Mouse (Mus musculus) stomach, embryonic 14.5 days (tissue): ENCODE measurements around the gene Dner. TPM values are rescaled to one million over a fixed set of nuclear protein-coding genes. Genes with fewer than 3 reads are reported as not detected.

ENCODE experiments used
- ATAC-seq: fragments of 200-750 bp; cut with Nextera tagmentation; 2 replicates; pipeline ENCODE4 v1.8.0; 2017; ENCODE audit warnings: low read depth, moderate TSS enrichment; ENCODE audit not compliant: insufficient number of reproducible peaks, insufficient read depth, low FRiP score
- H3K27ac ChIP-seq: fragments of 300-500 bp; sonication (generic); 2 replicates; pipeline ENCODE4 v1.5.1; 2014; ENCODE audit warnings: mild to moderate bottlenecking, low read length, moderate library complexity, mixed read lengths
- H3K27me3 ChIP-seq: fragments of 300-500 bp; sonication (generic); 2 replicates; pipeline ENCODE4 v1.6.1; 2014; ENCODE audit warnings: low read length, control low read depth, mixed read lengths; ENCODE audit not compliant: control insufficient read depth, insufficient read depth
- H3K36me3 ChIP-seq: fragments of 300-500 bp; sonication (generic); 2 replicates; pipeline ENCODE4 v1.6.1; 2014; ENCODE audit warnings: mild to moderate bottlenecking, control low read depth, low read length, moderate library complexity, mixed read lengths; ENCODE audit not compliant: control insufficient read depth, insufficient read depth
- H3K4me1 ChIP-seq: fragments of 300-500 bp; sonication (generic); 2 replicates; pipeline ENCODE4 v1.6.1; 2014; ENCODE audit warnings: low read length, control low read depth, mixed read lengths; ENCODE audit not compliant: control insufficient read depth, insufficient read depth
- H3K4me2 ChIP-seq: fragments of 300-500 bp; sonication (generic); replicated peaks from 2 replicates; pipeline ENCODE4 v1.6.1; 2014; ENCODE audit warnings: low read depth, low read length, control low read depth
- H3K4me3 ChIP-seq: fragments of 300-500 bp; sonication (generic); 2 replicates; pipeline ENCODE4 v1.5.1; 2014; ENCODE audit warnings: low read depth, low read length, control low read depth
- H3K9ac ChIP-seq: fragments of 300-500 bp; sonication (generic); replicated peaks from 2 replicates; pipeline ENCODE4 v1.6.1; 2014; ENCODE audit warnings: low read depth, mild to moderate bottlenecking, control low read depth, low read length, moderate library complexity, mixed read lengths
- H3K9me3 ChIP-seq: fragments of 300-500 bp; sonication (generic); 2 replicates; pipeline ENCODE4 v1.6.1; 2016; ENCODE audit warnings: low read depth, low read length, control low read depth; ENCODE audit not compliant: control insufficient read depth
- WGBS: fragments of 180-500 bp; shearing (Covaris S2); extraction: QIAGEN DNeasy Blood & Tissue Kit; methylation state at CpG from one replicate; pipeline ENCODE4 v1.1.7; 2014; 5-methylcytosine and 5-hydroxymethylcytosine counted together
- polyA plus RNA-seq: library from polyadenylated mRNA; unstranded; fragments of >200 nt; fragmentation: Nextera tagmentation; extraction: Ambion mirVana; gene quantifications from 2 replicates; pipeline ENCODE4 v1.2.1, GENCODE M21; 2014

Dner gene
- polyA plus RNA-seq, 1 experiment from 2014 or later = 3.6 TPM

GRCm38 (mm10) chr1:84619131-84619760, 76.8 kb downstream of the Dner start:
- H3K27ac ChIP-seq = no peak overlapping the region
- H3K4me3 ChIP-seq = no peak overlapping the region
- no peaks in the 10 kb centered on the region for H3K36me3 ChIP-seq
- H3K4me2 ChIP-seq = 0 out of 2 replicates have a peak overlapping the region, but pooled peaks have one; percentile 5
- H3K9ac ChIP-seq = no peak overlapping the region
- WGBS = 46% methylated on average over 16 of the region's 16 CpGs
- H3K9me3 ChIP-seq = no peaks in the 10 kb centered on the region
- no peaks in the 10 kb centered on the region for H3K27me3 ChIP-seq
- H3K4me1 ChIP-seq = no peaks in the 10 kb centered on the region
- no peak for ATAC-seq

DNA sequence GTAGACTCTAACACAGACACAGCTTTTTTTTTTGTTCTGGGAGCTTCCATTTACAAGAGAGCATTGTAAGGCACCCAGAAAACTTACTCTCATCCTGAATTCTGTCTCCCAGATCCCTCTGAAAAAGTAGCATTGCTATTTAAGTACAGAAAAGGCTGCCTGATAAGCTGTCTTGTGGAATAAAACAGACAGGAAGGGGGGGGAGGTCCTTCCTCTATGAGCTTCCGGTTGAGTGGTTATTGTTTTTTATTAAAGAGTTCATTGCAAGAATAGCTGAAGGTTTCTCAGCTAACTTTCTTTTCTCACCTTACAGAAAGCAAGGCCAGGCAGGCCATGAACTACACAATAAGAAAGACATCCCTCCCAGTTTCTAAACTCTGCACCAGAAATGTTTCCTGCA, 77.9 kb downstream of the Dner start:
- WGBS = 67% methylated on average over 1 of the region's 1 CpGs
- Histone ChIP-seq H3K9ac (no peak overlapping the region), H3K4me2 (no peak overlapping the region), H3K9me3 (no peaks in the 10 kb centered on the region), H3K36me3 (no peaks in the 10 kb centered on the region), H3K4me3 (no peak overlapping the region), H3K27ac (no peak overlapping the region), H3K27me3 (no peaks in the 10 kb centered on the region), H3K4me1 (no peaks in the 10 kb centered on the region)
- ATAC-seq = no peak

GRCm38 (mm10) chr1:84616133-84616532, 79.9 kb downstream of the Dner start:
- Histone ChIP-seq H3K27ac (no peak overlapping the region), H3K36me3 (no peaks in the 10 kb centered on the region), H3K4me3 (no peak overlapping the region), H3K9ac (no peak overlapping the region), H3K27me3 (no peaks in the 10 kb centered on the region), H3K4me1 (no peaks in the 10 kb centered on the region), H3K4me2 (no peak overlapping the region), H3K9me3 (no peaks in the 10 kb centered on the region)
- no peak for ATAC-seq

GRCm38 (mm10) chr1:84614596-84614995, 81.4 kb downstream of the Dner start:
- Histone ChIP-seq H3K4me1 (no peaks in the 10 kb centered on the region), H3K9ac (no peak overlapping the region), H3K27me3 (no peaks in the 10 kb centered on the region), H3K4me2 (no peak overlapping the region), H3K4me3 (no peak overlapping the region), H3K36me3 (no peaks in the 10 kb centered on the region), H3K27ac (no peak overlapping the region), H3K9me3 (no peaks in the 10 kb centered on the region)
- 79% methylated on average over 7 of the region's 7 CpGs for WGBS
- no peak for ATAC-seq

GRCm38 (mm10) chr1:84613119-84613518, 82.9 kb downstream of the Dner start:
- Histone ChIP-seq H3K36me3 (no peaks in the 10 kb centered on the region), H3K4me2 (no peak overlapping the region), H3K4me1 (no peaks in the 10 kb centered on the region), H3K4me3 (no peak overlapping the region), H3K27ac (no peak overlapping the region), H3K27me3 (no peaks in the 10 kb centered on the region), H3K9ac (no peak overlapping the region), H3K9me3 (no peaks in the 10 kb centered on the region)
- no peak for ATAC-seq
- WGBS = 79% methylated on average over 8 of the region's 8 CpGs

DNA sequence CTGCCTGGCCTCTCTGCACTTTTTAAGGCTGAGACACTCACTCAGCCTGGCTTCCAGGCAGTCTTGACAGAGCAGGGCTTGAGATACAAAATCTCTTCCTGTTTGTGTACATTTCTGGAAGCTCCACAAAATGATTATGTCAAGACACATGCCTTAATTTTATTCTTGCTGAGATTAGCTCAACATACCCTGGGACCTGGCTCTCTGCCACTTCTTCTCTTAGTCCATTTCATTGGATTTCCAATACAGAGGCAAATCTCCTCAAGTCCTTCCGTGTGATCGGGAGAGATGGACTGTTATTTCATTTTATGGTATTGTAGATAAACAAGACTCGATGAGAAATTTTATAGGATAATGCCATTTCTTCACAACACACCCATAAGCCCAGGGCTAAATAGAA, 84.7 kb downstream of the Dner start:
- Histone ChIP-seq H3K9me3 (no peaks in the 10 kb centered on the region), H3K4me3 (no peak overlapping the region), H3K27me3 (no peaks in the 10 kb centered on the region), H3K4me2 (no peak overlapping the region), H3K36me3 (no peaks in the 10 kb centered on the region), H3K27ac (no peak overlapping the region), H3K4me1 (no peaks in the 10 kb centered on the region), H3K9ac (no peak overlapping the region)
- 83% methylated on average over 3 of the region's 3 CpGs for WGBS
- ATAC-seq = no peak

- 80% methylated on average over 5 of the region's 5 CpGs for WGBS
- no peak for ATAC-seq
- Histone ChIP-seq H3K27ac (no peak overlapping the region), H3K27me3 (no peaks in the 10 kb centered on the region), H3K9ac (no peak overlapping the region), H3K4me1 (no peaks in the 10 kb centered on the region), H3K36me3 (no peaks in the 10 kb centered on the region), H3K4me3 (no peak overlapping the region), H3K9me3 (no peaks in the 10 kb centered on the region), H3K4me2 (no peak overlapping the region)
Measured at GRCm38 (mm10) chr1:84599025-84599424, 97.0 kb downstream of the Dner start.

- Histone ChIP-seq H3K36me3 (no peaks in the 10 kb centered on the region), H3K4me3 (no peak overlapping the region), H3K27ac (no peak overlapping the region), H3K4me2 (no peak overlapping the region), H3K9ac (no peak overlapping the region), H3K27me3 (no peaks in the 10 kb centered on the region), H3K4me1 (no peaks in the 10 kb centered on the region), H3K9me3 (no peaks in the 10 kb centered on the region)
- WGBS = 74% methylated on average over 3 of the region's 3 CpGs
- ATAC-seq = no peak
Measured at GRCm38 (mm10) chr1:84596023-84596422, 100.0 kb downstream of the Dner start.

- WGBS = 82% methylated on average over 3 of the region's 3 CpGs
- Histone ChIP-seq H3K9ac (no peak overlapping the region), H3K4me2 (no peak overlapping the region), H3K27me3 (no peaks in the 10 kb centered on the region), H3K9me3 (no peaks in the 10 kb centered on the region), H3K4me3 (no peak overlapping the region), H3K27ac (no peak overlapping the region), H3K4me1 (no peaks in the 10 kb centered on the region), H3K36me3 (no peaks in the 10 kb centered on the region)
- ATAC-seq = no peak
Measured at GRCm38 (mm10) chr1:84592394-84592793, 103.6 kb downstream of the Dner start.
